Mouse (Mus musculus): Measurements from ENCODE around the gene Ajuba.
"Not testable (repeated sequence)": the region's sequence is repeated elsewhere in the genome, so short reads cannot be mapped to it uniquely, and the experiment has no call there.

Ajuba gene

DNA sequence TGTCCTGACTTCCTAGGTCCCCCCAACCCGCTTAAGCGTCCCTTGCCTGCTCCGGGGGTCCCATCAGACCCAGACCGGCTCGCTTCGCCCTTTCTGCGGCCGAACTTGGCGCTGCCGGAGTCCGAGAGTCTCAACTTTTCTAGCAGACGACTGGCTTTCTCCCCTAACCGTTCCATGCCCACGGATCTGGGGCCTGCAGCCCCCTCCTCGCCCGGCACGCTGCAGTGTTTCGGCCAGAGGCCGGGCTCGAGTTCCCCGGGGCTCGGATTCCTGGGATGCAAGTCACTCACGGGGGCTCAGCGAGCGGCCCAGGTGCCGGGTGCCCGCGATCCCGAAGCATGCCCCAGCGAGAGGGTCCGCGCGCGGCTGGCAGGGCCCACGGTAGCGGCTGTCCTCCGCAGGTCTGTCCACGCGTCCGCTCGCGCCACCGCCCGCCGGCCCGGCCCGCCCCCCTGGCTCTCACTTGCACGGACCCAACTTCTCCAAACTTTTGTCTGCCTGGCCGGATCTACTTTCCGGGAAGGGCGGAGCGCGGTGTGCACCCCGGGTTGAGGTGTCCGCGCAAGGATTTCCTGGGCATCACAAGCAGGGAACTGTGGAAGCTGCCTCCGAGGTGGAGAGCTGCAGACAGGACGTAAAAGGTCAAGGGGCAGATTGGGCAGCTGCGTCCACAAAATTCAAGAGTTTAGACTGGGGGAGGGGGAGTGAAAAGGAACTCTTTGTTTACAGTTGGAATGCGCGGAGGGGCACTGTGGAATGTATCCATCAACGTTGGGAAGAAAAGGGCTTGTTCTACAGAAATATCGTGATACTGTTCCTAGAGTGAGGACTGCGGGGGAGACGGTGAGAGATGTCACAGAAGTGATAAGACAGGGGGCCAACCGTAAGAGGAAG is at the start of gene Ajuba:
Gene Ajuba, minus strand, starts transcription at position 470 of the 894 bp plus-strand sequence.
- peak; percentile 68 for DNase-seq

DNA sequence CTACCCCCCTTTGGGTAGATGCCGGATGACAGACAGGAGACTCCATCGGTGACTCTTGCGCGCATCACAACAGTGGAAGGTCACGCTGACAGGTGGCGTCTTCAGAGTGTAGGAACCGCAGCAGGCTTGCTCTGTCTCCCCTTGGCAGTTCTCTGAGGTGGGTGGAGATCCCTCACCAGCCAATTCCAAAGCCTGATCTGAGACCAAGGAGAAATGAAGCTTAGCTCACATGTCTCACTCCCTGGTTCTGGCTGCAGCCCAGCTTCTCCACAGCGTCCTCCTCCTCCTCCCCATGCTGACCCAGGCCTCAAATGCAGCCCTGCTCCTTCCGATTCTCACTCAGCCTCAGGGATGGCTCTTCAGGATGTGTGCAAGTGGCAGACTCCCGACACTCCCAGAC is 47.6 kb upstream of the Ajuba start:
- no peak for DNase-seq

DNA sequence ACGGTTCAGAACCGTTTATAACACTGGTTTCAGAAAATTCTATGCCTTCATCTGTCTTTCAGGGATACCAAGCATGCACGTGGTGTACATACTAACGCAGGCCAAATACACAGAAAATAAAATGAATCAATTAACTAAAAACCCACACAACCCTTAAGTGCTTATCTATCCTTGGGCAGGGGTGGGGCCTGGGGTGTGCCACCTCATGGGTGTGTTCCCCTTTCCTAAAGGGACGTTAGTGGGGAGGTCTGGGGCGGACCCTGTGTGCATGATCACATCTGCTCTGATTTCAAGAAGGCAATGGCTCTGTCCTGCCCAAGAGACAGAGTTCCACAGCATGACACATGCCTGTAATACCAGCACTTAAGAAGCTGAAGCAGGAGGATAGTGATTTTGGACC is 46.0 kb upstream of the Ajuba start:
- no peak for DNase-seq

- no peak for DNase-seq
These were observed 43.8 kb upstream of the Ajuba start, which contains the start of gene Psmb11 for GRCm38 (mm10) chr14:54621133-54621532. Gene Psmb11, plus strand, starts transcription at chr14:54621433.

DNA sequence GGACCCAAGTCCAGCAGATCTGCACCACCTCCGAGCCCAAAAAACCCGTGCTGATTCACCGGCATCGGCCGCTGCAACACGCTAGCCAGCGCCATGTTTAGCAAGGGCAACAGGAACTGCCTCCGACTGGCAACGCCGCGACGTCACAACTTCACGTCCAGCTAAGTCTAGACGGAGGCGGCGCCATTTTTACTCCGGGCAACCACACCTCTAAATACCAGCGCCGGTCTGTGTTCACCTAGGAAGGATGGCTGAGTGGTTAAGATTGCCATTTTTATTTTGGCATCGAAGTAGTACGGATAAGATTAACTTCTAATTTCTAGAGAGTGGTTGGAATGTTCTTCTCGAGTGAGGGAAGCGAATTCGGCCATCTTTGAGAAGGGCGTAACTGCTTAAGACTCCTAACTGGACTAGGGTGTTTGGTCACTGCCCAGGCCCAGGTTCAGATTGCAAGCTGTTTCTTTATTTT is 40.6 kb upstream of the Ajuba start, which contains the start of gene Psmb5:
Gene Psmb5, minus strand, starts transcription at position 126 of the 469 bp plus-strand sequence.
- DNase-seq, result peak; percentile 88

- DNase-seq, result no peak
These were observed 40.0 kb upstream of the Ajuba start for GRCm38 (mm10) chr14:54617152-54617896.

GRCm38 (mm10) chr14:54616226-54616825 is 39.0 kb upstream of the Ajuba start:
- no peak for DNase-seq

DNA sequence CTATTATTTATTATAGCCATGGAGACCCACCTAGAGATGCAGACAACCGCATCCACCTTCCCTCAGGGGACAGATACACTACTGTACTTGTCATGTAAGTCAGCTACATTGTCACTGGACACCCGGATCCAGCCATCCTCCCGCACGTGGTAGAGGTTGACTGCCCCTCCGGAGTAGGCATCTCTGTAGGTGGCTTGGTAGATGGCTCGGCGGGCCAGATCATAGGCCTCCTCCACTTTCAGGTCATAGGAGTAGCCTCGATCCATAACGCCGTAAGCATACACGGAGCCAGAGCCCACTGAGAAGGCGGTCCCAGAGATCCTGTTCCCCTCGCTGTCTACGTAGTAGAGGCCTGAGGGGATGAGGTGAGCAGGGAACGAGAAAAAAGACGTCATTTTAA is 36.8 kb upstream of the Ajuba start:
- not testable (repeated sequence) for DNase-seq

- DNase-seq, result peak; percentile 83
These were observed 33.3 kb upstream of the Ajuba start for GRCm38 (mm10) chr14:54610648-54611047.

DNA sequence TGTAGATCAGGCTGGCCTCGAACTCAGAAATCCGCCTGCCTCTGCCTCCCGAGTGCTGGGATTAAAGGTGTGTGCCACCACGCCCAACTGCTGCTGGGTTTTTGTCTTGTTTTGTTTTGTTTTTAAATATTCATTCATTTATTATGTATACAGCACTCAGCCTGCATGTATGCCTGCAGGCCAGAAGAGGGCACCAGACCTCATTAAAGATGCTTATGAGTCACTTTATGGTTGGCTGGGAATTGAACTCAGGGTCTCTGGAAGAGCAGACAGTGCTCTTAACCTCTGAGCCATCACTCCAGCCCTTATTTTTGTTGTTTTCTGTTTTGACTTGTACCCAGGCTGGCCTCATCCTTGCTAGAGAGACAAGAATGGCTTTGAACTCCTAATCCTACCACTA is 32.6 kb upstream of the Ajuba start:
- DNase-seq, result no peak

- DNase-seq, result no peak
These were observed 31.9 kb upstream of the Ajuba start for GRCm38 (mm10) chr14:54609245-54609644.

DNA sequence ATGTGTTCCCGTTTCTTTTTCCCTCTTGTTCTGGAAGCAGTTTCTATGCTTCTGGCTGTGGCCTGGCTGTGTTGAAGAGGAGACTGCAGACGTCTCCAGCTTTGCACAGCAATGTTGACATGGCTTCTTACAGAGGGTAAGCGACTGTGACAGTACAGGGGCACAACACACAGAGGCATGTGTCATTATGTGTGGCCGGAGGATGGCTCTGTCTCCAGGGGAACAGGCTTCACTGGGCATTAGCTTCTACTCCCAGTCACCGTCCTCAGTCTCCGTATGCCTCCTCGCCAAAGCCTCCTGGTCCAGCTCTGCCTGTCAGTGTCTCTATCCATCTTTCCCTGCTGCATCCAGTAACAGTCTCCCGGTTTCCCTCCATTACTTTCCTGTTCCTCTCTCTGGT is 29.9 kb upstream of the Ajuba start:
- DNase-seq, result no peak

DNA sequence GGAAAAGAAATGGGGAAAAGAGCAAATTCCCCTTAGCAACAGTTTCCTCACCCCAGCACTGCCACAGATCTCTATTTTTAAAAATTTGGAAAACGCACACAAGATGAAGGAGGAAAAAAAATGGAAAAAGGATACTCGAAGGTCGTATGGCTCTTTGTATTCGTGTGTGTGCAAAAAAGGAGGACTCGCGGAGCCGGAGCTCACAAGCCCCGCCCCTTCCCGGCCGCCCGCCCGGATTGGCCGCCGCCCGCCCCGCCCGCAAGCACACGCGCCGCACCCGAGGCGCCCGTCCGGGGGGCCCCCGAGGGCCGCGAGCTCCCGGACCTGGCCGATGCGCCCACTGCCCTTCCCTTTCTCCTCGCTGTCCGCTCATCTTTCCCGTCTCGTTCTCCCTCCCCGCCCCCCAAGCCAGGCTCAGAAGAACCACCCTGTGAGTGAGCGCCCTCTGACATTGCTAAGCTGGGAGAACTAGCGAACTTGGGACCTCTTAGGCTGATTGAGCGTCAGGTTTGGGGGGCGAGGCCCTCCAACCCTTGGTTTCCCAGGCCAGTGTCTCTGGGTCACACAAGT is 28.5 kb upstream of the Ajuba start, which contains the start of gene 4931414P19Rik:
Gene 4931414P19Rik, minus strand, starts transcription at position 242 of the 570 bp plus-strand sequence.
- DNase-seq, result peak; percentile 79

DNA sequence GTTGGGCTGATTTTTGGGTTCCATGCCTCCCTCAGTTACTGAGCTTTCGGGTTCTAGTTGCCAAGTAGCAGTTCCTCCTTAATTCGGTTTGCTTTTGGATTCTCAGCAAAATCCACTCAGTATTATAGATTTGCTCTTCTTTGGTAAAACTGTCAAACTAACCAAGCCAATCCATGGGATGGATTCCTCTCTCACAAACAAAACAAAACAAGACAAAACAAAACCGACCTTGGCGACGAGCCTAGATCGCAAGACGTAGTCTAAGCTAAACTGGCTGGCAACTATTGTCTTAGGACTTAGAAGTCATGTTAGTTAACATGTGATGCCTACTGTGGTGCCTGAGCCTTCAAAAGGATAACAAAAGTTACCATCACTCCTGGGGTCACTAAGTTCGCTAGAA is 26.3 kb upstream of the Ajuba start:
- DNase-seq, result no peak

DNA sequence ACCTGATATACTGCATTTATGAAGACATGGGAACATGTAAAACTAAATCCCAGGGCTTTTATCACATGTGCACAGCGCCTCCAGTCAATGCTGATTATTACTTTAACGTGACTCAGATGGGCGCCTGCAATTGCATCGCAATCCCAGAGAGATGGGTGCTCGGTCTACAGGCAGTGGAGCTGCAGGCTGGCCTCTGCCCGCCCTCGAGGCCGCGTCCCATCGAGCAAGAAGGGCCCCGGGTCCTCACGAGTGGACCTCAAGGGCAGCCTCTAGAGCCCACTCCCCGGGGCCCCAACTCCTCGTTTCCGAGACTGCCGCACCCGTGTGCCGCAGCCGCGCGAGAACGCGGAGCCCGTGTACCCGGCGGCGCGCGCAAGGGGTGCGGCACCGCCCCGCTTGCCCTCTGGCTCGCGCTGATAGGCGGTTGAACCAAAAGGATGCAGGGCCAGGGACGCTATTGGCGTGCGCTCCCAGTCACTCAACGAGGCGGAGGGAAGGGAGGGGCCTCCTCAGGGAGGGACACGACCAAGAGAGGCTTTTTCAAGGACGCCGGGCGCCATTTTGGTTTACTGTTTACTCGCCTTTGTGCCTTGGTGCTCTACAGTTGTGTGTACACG is 25.8 kb upstream of the Ajuba start:
- peak; percentile 97 for DNase-seq

- DNase-seq, result no peak
These were observed 25.3 kb upstream of the Ajuba start for GRCm38 (mm10) chr14:54602613-54603012.

GRCm38 (mm10) chr14:54601601-54602000 is 24.2 kb upstream of the Ajuba start:
- no peak for DNase-seq

DNA sequence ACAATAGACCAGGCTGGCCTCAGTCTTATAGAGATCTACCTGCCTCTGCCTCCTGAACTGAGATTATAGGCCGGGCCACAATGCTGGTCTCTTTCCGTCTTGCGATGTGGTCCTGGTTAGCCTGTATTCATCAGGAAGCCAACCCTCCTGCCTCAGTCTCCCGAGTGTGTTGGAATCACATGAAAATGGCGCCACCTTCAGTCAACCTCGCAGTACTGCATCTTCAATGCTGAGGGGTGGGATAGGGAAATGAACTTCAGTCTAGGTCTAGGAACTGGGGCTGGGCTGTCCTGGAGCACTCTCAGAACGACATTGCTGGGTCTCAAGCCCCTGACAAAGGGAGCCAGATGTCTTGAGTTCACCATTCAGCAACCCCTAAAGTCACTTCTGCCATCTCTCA is 19.7 kb upstream of the Ajuba start:
- no peak for DNase-seq

GRCm38 (mm10) chr14:54594631-54595414 is 17.5 kb upstream of the Ajuba start:
- DNase-seq, result peak; percentile 69

DNA sequence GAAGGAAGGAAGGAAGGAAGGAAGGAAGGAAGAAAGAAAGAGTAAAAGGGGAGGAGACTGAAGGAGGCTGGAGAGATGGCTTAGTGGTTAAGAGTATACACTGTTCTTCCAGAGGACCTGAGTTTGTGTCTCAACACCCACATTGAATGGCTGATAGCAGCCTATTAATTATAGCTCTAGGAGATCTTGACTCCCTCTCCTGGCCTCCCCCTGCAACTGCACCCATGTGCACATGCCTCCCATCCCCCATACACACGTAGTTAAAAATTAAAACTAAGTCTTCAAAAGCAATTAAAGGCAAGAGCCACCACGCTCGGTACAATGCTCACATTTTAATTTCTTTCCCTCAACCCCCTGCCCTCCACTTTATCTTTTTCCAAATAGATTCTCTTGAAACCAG is 16.7 kb upstream of the Ajuba start:
- DNase-seq, result no peak

- DNase-seq, result peak; percentile 71
These were observed 15.1 kb upstream of the Ajuba start for GRCm38 (mm10) chr14:54592319-54592934.

Measured in right cerebral cortex, adult 18-20 months (tissue).